Mouse (Mus musculus) left cerebral cortex, adult 8-10 months (tissue): Measurements from ENCODE around the gene Zic5. TPM values are rescaled to one million over a fixed set of nuclear protein-coding genes. Genes with fewer than 3 reads are reported as not detected.

Experiments
- DNase-seq, 2 experiments: peaks; one replicate each; pipeline ENCODE4 v3.0.0; 2022; ENCODE audit warnings: low spot score in 2 of 2
- total RNA-seq, 4 experiments: library from RNA; stranded (reverse); gene quantifications; 2 replicates each; pipeline ENCODE4 v1.2.4; 2022

Zic5 gene
- total RNA-seq = 1 to 10 TPM; 2.2 to 6.1 (median 3.5) TPM

GRCm38 (mm10) chr14:122464763-122465741, at the start of gene Zic5:
TSS of gene Zic5 (minus strand) at chr14:122465677.
- no peak for DNase-seq

GRCm38 (mm10) chr14:122513511-122514036, 48.1 kb upstream of the Zic5 start:
- DNase-seq = no peak

- no peak for DNase-seq
Observed at GRCm38 (mm10) chr14:122511519-122511918, 46.0 kb upstream of the Zic5 start.

- no peak for DNase-seq
Observed at GRCm38 (mm10) chr14:122509058-122509457, 43.6 kb upstream of the Zic5 start.

GRCm38 (mm10) chr14:122492015-122492414, 26.5 kb upstream of the Zic5 start:
- no peak for DNase-seq

- DNase-seq = no peak
Observed at GRCm38 (mm10) chr14:122491521-122491920, 26.0 kb upstream of the Zic5 start.

- no peak for DNase-seq
Observed at GRCm38 (mm10) chr14:122490441-122491328, 25.2 kb upstream of the Zic5 start, which contains the start of gene Gm10837. TSS of gene Gm10837 (plus strand) at chr14:122490586.

- DNase-seq = no peak
Observed at GRCm38 (mm10) chr14:122489686-122490414, 24.4 kb upstream of the Zic5 start.

GRCm38 (mm10) chr14:122489041-122489440, 23.6 kb upstream of the Zic5 start:
- no peak for DNase-seq

- DNase-seq = no peak
Observed at GRCm38 (mm10) chr14:122487366-122487765, 21.9 kb upstream of the Zic5 start.

GRCm38 (mm10) chr14:122486611-122487010, 21.1 kb upstream of the Zic5 start:
- DNase-seq = no peak

GRCm38 (mm10) chr14:122485635-122486181, 20.2 kb upstream of the Zic5 start:
- no peak for DNase-seq

- DNase-seq = no peak
Observed at GRCm38 (mm10) chr14:122484844-122485551, 19.5 kb upstream of the Zic5 start.

- DNase-seq = no peak
Observed at GRCm38 (mm10) chr14:122484458-122484843, 19.0 kb upstream of the Zic5 start.

- no peak for DNase-seq
Observed at GRCm38 (mm10) chr14:122483556-122484421, 18.3 kb upstream of the Zic5 start.

GRCm38 (mm10) chr14:122483024-122483385, 17.5 kb upstream of the Zic5 start:
- DNase-seq = no peak

GRCm38 (mm10) chr14:122482081-122483023, 16.9 kb upstream of the Zic5 start:
- DNase-seq = no peak

GRCm38 (mm10) chr14:122481181-122481580, 15.7 kb upstream of the Zic5 start:
- DNase-seq = no peak
